Mouse (Mus musculus) MEL (cell line): Measurements from ENCODE around the gene Tbx20. TPM values are rescaled to one million over a fixed set of nuclear protein-coding genes. Genes with fewer than 3 reads are reported as not detected.

Source experiments
- DNase-seq: peaks from one replicate; pipeline ENCODE4 v3.0.0; 2011; ENCODE audit warnings: low read depth, low spot score
- H3K27ac ChIP-seq: 2 replicates; pipeline ENCODE4 v1.5.1; 2012; ENCODE audit warnings: low read depth, mild to moderate bottlenecking, control low read depth, low read length, moderate library complexity; ENCODE audit not compliant: control insufficient read depth
- H3K27me3 ChIP-seq, 2 experiments: fragments of 150-350 bp in 1 of 2; sonication (generic) in 1 of 2; 2 replicates each; pipeline ENCODE4 v1.6.1; 2012; ENCODE audit warnings: low read length in 2 of 2, mild to moderate bottlenecking in 2 of 2, improper control_type of control experiment in 1 of 2, moderate library complexity in 1 of 2; ENCODE audit not compliant: insufficient read depth in 2 of 2, control insufficient read depth in 1 of 2
- H3K36me3 ChIP-seq, 2 experiments: 2 replicates each; pipeline ENCODE4 v1.6.1; 2012 to 2014; ENCODE audit warnings: low read length in 2 of 2, improper control_type of control experiment in 1 of 2, inconsistent platforms in 1 of 2, mild to moderate bottlenecking in 1 of 2; ENCODE audit not compliant: insufficient read depth in 2 of 2, control insufficient read depth in 1 of 2
- H3K4me1 ChIP-seq, 2 experiments: fragments of 150-350 bp in 1 of 2; sonication (generic) in 1 of 2; 2 replicates each; pipeline ENCODE4 v1.6.1; 2012; ENCODE audit warnings: low read length in 2 of 2, improper control_type of control experiment in 1 of 2, mild to moderate bottlenecking in 1 of 2; ENCODE audit not compliant: insufficient read depth in 2 of 2, control insufficient read depth in 1 of 2
- H3K4me3 ChIP-seq, 2 experiments: fragments of 150-350 bp in 1 of 2; sonication (generic) in 1 of 2; 2 replicates each; pipeline ENCODE4 v1.5.1; 2012; ENCODE audit warnings: low read depth in 2 of 2, low read length in 2 of 2, mild to moderate bottlenecking in 2 of 2, moderate library complexity in 2 of 2, control low read depth in 1 of 2, improper control_type of control experiment in 1 of 2; ENCODE audit not compliant: control insufficient read depth in 1 of 2, insufficient read depth in 1 of 2
- H3K79me2 ChIP-seq: 2 replicates; pipeline ENCODE4 v1.6.1; 2012; ENCODE audit warnings: mild to moderate bottlenecking, low read length, moderate library complexity; ENCODE audit not compliant: control insufficient read depth, poor library complexity, insufficient read depth
- H3K9ac ChIP-seq: 2 replicates; pipeline ENCODE4 v1.6.1; 2012; ENCODE audit warnings: low read depth, mild to moderate bottlenecking, control low read depth, low read length, moderate library complexity; ENCODE audit not compliant: control insufficient read depth, poor library complexity, severe bottlenecking
- H3K9me3 ChIP-seq: fragments of 150-350 bp; sonication (generic); replicated peaks from 2 replicates; pipeline ENCODE4 v1.6.1; 2012; ENCODE audit warnings: mild to moderate bottlenecking, low read length, improper control_type of control experiment, moderate library complexity; ENCODE audit not compliant: insufficient read depth
- BHLHE40 ChIP-seq: IDR thresholded peaks from 2 replicates; pipeline ENCODE4 v1.6.1; 2012; ENCODE audit warnings: low read depth, mild to moderate bottlenecking, inconsistent platforms, low read length, improper control_type of control experiment, borderline replicate concordance
- CHD1 ChIP-seq: IDR thresholded peaks from 2 replicates; pipeline ENCODE4 v1.6.1; 2012; ENCODE audit warnings: low read depth, mild to moderate bottlenecking, inconsistent platforms, low read length, improper control_type of control experiment
- CHD2 ChIP-seq: IDR thresholded peaks from 2 replicates; pipeline ENCODE4 v1.6.1; 2011; ENCODE audit warnings: low read length, improper control_type of control experiment
- ELF1 ChIP-seq: IDR thresholded peaks from 2 replicates; pipeline ENCODE4 v1.6.1; 2014; ENCODE audit warnings: low read depth, mild to moderate bottlenecking, inconsistent platforms, low read length, improper control_type of control experiment, moderate library complexity
- ETS1 ChIP-seq: IDR thresholded peaks from 2 replicates; pipeline ENCODE4 v1.6.1; 2012; ENCODE audit warnings: low read depth, mild to moderate bottlenecking, inconsistent platforms, low read length, improper control_type of control experiment, moderate library complexity
- JUND ChIP-seq: IDR thresholded peaks from 2 replicates; pipeline ENCODE4 v1.6.1; 2011; ENCODE audit warnings: low read depth, mild to moderate bottlenecking, improper control_type of control experiment, low read length
- KAT2A ChIP-seq: conservative IDR thresholded peaks from 2 replicates; pipeline ENCODE4 v1.6.1; 2012; ENCODE audit warnings: low read depth, low read length, improper control_type of control experiment, inconsistent platforms
- MAFK ChIP-seq: IDR thresholded peaks from 2 replicates; pipeline ENCODE4 v1.6.1; 2011; ENCODE audit warnings: low read depth, mild to moderate bottlenecking, low read length, improper control_type of control experiment, borderline replicate concordance
- MAX ChIP-seq: IDR thresholded peaks from 2 replicates; pipeline ENCODE4 v1.6.1; 2011; ENCODE audit warnings: low read length, improper control_type of control experiment
- MEF2A ChIP-seq: IDR thresholded peaks from 2 replicates; pipeline ENCODE4 v1.6.1; 2014; ENCODE audit warnings: low read depth, mild to moderate bottlenecking, inconsistent platforms, low read length, improper control_type of control experiment; ENCODE audit not compliant: poor library complexity, insufficient replicate concordance, severe bottlenecking; ENCODE audit errors: extremely low read depth
- MXI1 ChIP-seq: IDR thresholded peaks from 2 replicates; pipeline ENCODE4 v1.6.1; 2011; ENCODE audit warnings: mild to moderate bottlenecking, low read depth, low read length, improper control_type of control experiment
- MYB ChIP-seq: IDR thresholded peaks from 2 replicates; pipeline ENCODE4 v1.6.1; 2011; ENCODE audit warnings: mild to moderate bottlenecking, low read depth, low read length, improper control_type of control experiment
- NELFE ChIP-seq: IDR thresholded peaks from 2 replicates; pipeline ENCODE4 v1.6.1; 2011; ENCODE audit warnings: low read depth, low read length, improper control_type of control experiment
- NRF1 ChIP-seq: IDR thresholded peaks from 2 replicates; pipeline ENCODE4 v1.6.1; 2014; ENCODE audit warnings: low read depth, mild to moderate bottlenecking, inconsistent platforms, low read length, improper control_type of control experiment, moderate library complexity; ENCODE audit not compliant: poor library complexity, insufficient read depth, severe bottlenecking
- POLR2A ChIP-seq, 2 experiments: IDR thresholded peaks; 2 replicates each; pipeline ENCODE4 v1.6.1; 2011 to 2012; ENCODE audit warnings: low read length in 2 of 2, mild to moderate bottlenecking in 2 of 2, control low read depth in 1 of 2, improper control_type of control experiment in 1 of 2, low read depth in 1 of 2, moderate library complexity in 1 of 2; ENCODE audit not compliant: control insufficient read depth in 1 of 2, insufficient read depth in 1 of 2, poor library complexity in 1 of 2
- POLR2AphosphoS5 ChIP-seq: IDR thresholded peaks from 2 replicates; pipeline ENCODE4 v1.6.1; 2012; ENCODE audit warnings: low read depth, borderline replicate concordance, mild to moderate bottlenecking, inconsistent platforms, low read length, moderate library complexity, mixed read lengths
- RAD21 ChIP-seq: IDR thresholded peaks from 2 replicates; pipeline ENCODE4 v1.6.1; 2011; ENCODE audit warnings: mild to moderate bottlenecking, low read depth, low read length, improper control_type of control experiment
- SIN3A ChIP-seq: IDR thresholded peaks from 2 replicates; pipeline ENCODE4 v1.6.1; 2012; ENCODE audit warnings: low read length, improper control_type of control experiment, inconsistent platforms
- SMC3 ChIP-seq: IDR thresholded peaks from 2 replicates; pipeline ENCODE4 v1.6.1; 2011; ENCODE audit warnings: low read depth, low read length, improper control_type of control experiment
- TAL1 ChIP-seq: IDR thresholded peaks from 2 replicates; pipeline ENCODE4 v1.6.1; 2012; ENCODE audit warnings: mild to moderate bottlenecking, inconsistent platforms, low read length, moderate library complexity, mixed read lengths
- TBP ChIP-seq: IDR thresholded peaks from 2 replicates; pipeline ENCODE4 v1.8.0; 2011; ENCODE audit warnings: low read depth, low read length, improper control_type of control experiment
- TCF12 ChIP-seq: IDR thresholded peaks from 2 replicates; pipeline ENCODE4 v1.6.1; 2014; ENCODE audit warnings: low read depth, mild to moderate bottlenecking, inconsistent platforms, low read length, improper control_type of control experiment, moderate library complexity
- UBTF ChIP-seq: IDR thresholded peaks from 2 replicates; pipeline ENCODE4 v1.6.1; 2012; ENCODE audit warnings: low read depth, mild to moderate bottlenecking, inconsistent platforms, low read length, improper control_type of control experiment, moderate library complexity, borderline replicate concordance; ENCODE audit not compliant: insufficient read depth
- USF1 ChIP-seq: IDR thresholded peaks from 2 replicates; pipeline ENCODE4 v1.6.1; 2014; ENCODE audit warnings: low read depth, mild to moderate bottlenecking, inconsistent platforms, low read length, improper control_type of control experiment, moderate library complexity
- USF2 ChIP-seq, 2 experiments: IDR thresholded peaks; 2 replicates each; pipeline ENCODE4 v1.6.1; 2011 to 2012; ENCODE audit warnings: improper control_type of control experiment in 2 of 2, low read length in 2 of 2, borderline replicate concordance in 1 of 2, inconsistent platforms in 1 of 2, low read depth in 1 of 2, mild to moderate bottlenecking in 1 of 2; ENCODE audit not compliant: insufficient read depth in 1 of 2
- ZKSCAN1 ChIP-seq: IDR thresholded peaks from 2 replicates; pipeline ENCODE4 v1.6.1; 2012; ENCODE audit warnings: low read depth, mild to moderate bottlenecking, inconsistent platforms, low read length, improper control_type of control experiment, moderate library complexity
- ZMIZ1 ChIP-seq: IDR thresholded peaks from 2 replicates; pipeline ENCODE4 v1.6.1; 2012; ENCODE audit warnings: low read depth, mild to moderate bottlenecking, inconsistent platforms, low read length, improper control_type of control experiment, moderate library complexity
- ZNF384 ChIP-seq: IDR thresholded peaks from 2 replicates; pipeline ENCODE4 v1.6.1; 2012; ENCODE audit warnings: low read depth, mild to moderate bottlenecking, inconsistent platforms, low read length, improper control_type of control experiment
- polyA plus RNA-seq, 2 experiments: library from polyadenylated mRNA; stranded (reverse) in 1 of 2; unstranded in 1 of 2; fragments of >175 nt in 1 of 2; fragments of >200 nt in 1 of 2; gene quantifications; 2 replicates each; pipeline versions ENCODE4 v1.2.1 to v1.2.4; 2012; ENCODE audit warnings: low replicate concordance in 2 of 2, low read depth in 1 of 2; ENCODE audit not compliant: insufficient read length in 2 of 2, insufficient read depth in 1 of 2, missing spikeins in 1 of 2
- total RNA-seq: library from RNA; depleted of rRNA; stranded (reverse); fragments of 300-350 nt; gene quantifications from 2 replicates; pipeline ENCODE4 v1.2.3, GENCODE M21; 2012

The Tbx20 gene
- total and polyA plus RNA-seq, 3 experiments, result not detected

DNA sequence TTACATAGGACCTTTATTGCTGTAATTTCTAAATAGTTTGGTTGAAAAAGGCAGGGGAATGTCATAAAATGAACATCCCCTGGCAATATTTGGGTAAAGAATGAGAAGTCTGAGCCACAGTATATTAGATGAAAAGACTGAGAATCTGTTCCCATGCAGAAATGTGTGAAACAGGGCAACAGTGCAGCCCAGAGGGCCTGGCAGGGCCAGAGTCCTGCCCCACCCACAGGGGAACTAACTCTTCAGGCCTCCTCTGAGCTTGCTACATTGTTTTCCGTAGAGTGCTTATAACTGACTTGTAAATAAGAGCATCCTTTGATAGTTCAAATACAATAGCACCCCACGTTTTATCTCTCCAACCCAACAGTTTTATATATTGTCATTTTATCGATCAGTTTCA, 7.0 kb downstream of the Tbx20 start:
- Histone ChIP-seq H3K27ac (no peak overlapping the region), H3K27me3 (no peaks in the 10 kb centered on the region), H3K4me3 (no peak overlapping the region), H3K9me3 (no peaks in the 10 kb centered on the region), H3K36me3 (no peaks in the 10 kb centered on the region), H3K4me1 (no peaks in the 10 kb centered on the region), H3K79me2 (no peaks in the 10 kb centered on the region), H3K9ac (no peak overlapping the region)
- no peak for DNase-seq
- no peak for TF ChIP-seq TCF12
- no peak for TF ChIP-seq JUND
- TF ChIP-seq MAFK, result no peak
- TF ChIP-seq RAD21, result no peak
- no peak for TF ChIP-seq ELF1
- TF ChIP-seq TBP, result no peak
- TF ChIP-seq MXI1, result no peak
- TF ChIP-seq USF2 (IDR thresholded peaks at IDR 0.05; ENCODE audit: borderline replicate concordance in 1 of 2, insufficient read depth in 1 of 2, low read depth in 1 of 2, low read length in 2 of 2), result no peak
- TF ChIP-seq ZKSCAN1, result no peak
- TF ChIP-seq SMC3, result no peak
- TF ChIP-seq CHD2, result no peak
- no peak for TF ChIP-seq NELFE
- no peak for TF ChIP-seq ZMIZ1
- TF ChIP-seq BHLHE40, result no peak
- TF ChIP-seq ZNF384, result no peak
- TF ChIP-seq ETS1, result no peak
- TF ChIP-seq KAT2A, result no peak
- no peak for TF ChIP-seq POLR2A (IDR thresholded peaks at IDR 0.05; ENCODE audit: control insufficient read depth in 1 of 2, insufficient read depth in 1 of 2, low read depth in 1 of 2, low read length in 2 of 2, poor library complexity in 1 of 2)
- TF ChIP-seq, all 39 proteins: peak for 0

DNA sequence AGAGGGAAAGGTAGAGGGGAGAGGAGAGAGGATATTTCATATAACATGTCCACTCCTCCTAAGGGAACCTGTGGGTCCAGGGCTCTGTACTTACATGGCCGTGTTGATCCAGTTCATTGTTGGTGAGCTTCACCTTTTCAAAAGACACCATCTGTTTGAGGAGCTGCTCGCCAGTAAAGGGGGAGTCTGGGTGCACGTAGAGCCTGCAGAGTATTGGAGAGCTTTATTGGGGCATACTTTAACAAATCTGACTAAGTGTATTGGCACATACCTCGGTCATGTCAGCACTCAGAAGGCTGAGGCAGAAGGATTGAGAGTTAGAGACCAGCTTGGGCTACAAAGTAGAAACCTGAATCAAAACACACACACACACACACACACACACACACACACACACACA, 8.5 kb downstream of the Tbx20 start:
- Histone ChIP-seq H3K79me2 (no peaks in the 10 kb centered on the region), H3K9me3 (no peaks in the 10 kb centered on the region), H3K27ac (no peak overlapping the region), H3K27me3 (no peaks in the 10 kb centered on the region)
- TF ChIP-seq POLR2AphosphoS5 (no peak), SMC3 (no peak), NRF1 (no peak), TAL1 (no peak), USF1 (no peak), MAFK (no peak), JUND (no peak), UBTF (no peak), CHD1 (no peak), MYB (no peak), RAD21 (no peak), ZKSCAN1 (no peak), MAX (no peak), ZNF384 (no peak), MXI1 (no peak), ELF1 (no peak), ZMIZ1 (no peak), SIN3A (no peak), MEF2A (no peak), ETS1 (no peak)
- TF ChIP-seq, all 39 proteins: peak for 0
- no peak for DNase-seq
- Histone ChIP-seq H3K4me3 (no peak overlapping the region), H3K9ac (no peak overlapping the region), H3K4me1 (no peaks in the 10 kb centered on the region), H3K36me3 (no peaks in the 10 kb centered on the region)
